Mouse (Mus musculus) T-helper 2 cell (primary cell): Measurements from ENCODE around the gene Nmnat3.

ENCODE experiments used
- in situ Hi-C: fragments of 300-600 bp; cut with MboI, MseI; formaldehyde crosslinking; loops from one replicate; pipeline ENCODE4 v1.15.1; 2025; ENCODE audit warnings: high pct_unique_total_duplicates

Nmnat3 gene

GRCm38 (mm10) chr9:98352332-98352731 is 65.1 kb downstream of the Nmnat3 start:
- in situ Hi-C loops, result loop anchor here (25.0 kb wide), 1 partner anchor 1215 kb away; no protein-coding TSS in a partner anchor

- in situ Hi-C loops, result loop anchor here (25.0 kb wide), 1 partner anchor 1218 kb away; no protein-coding TSS in a partner anchor
Measured at GRCm38 (mm10) chr9:98354919-98355318, 67.7 kb downstream of the Nmnat3 start.

- in situ Hi-C loops, result loop anchor here (25.0 kb wide), 1 partner anchor 1224 kb away; no protein-coding TSS in a partner anchor
Measured at GRCm38 (mm10) chr9:98361047-98361446, 73.8 kb downstream of the Nmnat3 start.

- in situ Hi-C loops, result loop anchor here (25.0 kb wide), 1 partner anchor 1229 kb away; no protein-coding TSS in a partner anchor
Measured at GRCm38 (mm10) chr9:98366075-98366474, 78.8 kb downstream of the Nmnat3 start.

GRCm38 (mm10) chr9:98367333-98367962 is 80.2 kb downstream of the Nmnat3 start:
- in situ Hi-C loops, result loop anchor here (25.0 kb wide), 1 partner anchor 1230 kb away; no protein-coding TSS in a partner anchor

GRCm38 (mm10) chr9:98369707-98370106 is 82.5 kb downstream of the Nmnat3 start:
- in situ Hi-C loops, result loop anchor here (25.0 kb wide), 1 partner anchor 1232 kb away; no protein-coding TSS in a partner anchor

- in situ Hi-C loops, result loop anchor here (25.0 kb wide), 1 partner anchor 1236 kb away; no protein-coding TSS in a partner anchor
Measured at GRCm38 (mm10) chr9:98373358-98373757, 86.1 kb downstream of the Nmnat3 start.

GRCm38 (mm10) chr9:98374897-98375296 is 87.7 kb downstream of the Nmnat3 start:
- in situ Hi-C loops, result loop anchor here (25.0 kb wide), 1 partner anchor 1238 kb away; no protein-coding TSS in a partner anchor

GRCm38 (mm10) chr9:98375329-98376170 is 88.3 kb downstream of the Nmnat3 start:
- in situ Hi-C loops, result no loop called here

GRCm38 (mm10) chr9:98379736-98380135 is 92.5 kb downstream of the Nmnat3 start:
- in situ Hi-C loops, result no loop called here

- in situ Hi-C loops, result no loop called here
Measured at GRCm38 (mm10) chr9:98380593-98380992, 93.4 kb downstream of the Nmnat3 start.

- in situ Hi-C loops, result no loop called here
Measured at GRCm38 (mm10) chr9:98387741-98388632, 100.8 kb downstream of the Nmnat3 start.

GRCm38 (mm10) chr9:98388633-98388965 is 101.4 kb downstream of the Nmnat3 start:
- in situ Hi-C loops, result no loop called here

- in situ Hi-C loops, result no loop called here
Measured at GRCm38 (mm10) chr9:98393496-98393895, 106.3 kb downstream of the Nmnat3 start.

- in situ Hi-C loops, result no loop called here
Measured at GRCm38 (mm10) chr9:98397211-98397610, 110.0 kb downstream of the Nmnat3 start.

- in situ Hi-C loops, result no loop called here
Measured at GRCm38 (mm10) chr9:98397866-98398265, 110.6 kb downstream of the Nmnat3 start.

- in situ Hi-C loops, result no loop called here
Measured at GRCm38 (mm10) chr9:98400185-98400894, 113.1 kb downstream of the Nmnat3 start.

- in situ Hi-C loops, result no loop called here
Measured at GRCm38 (mm10) chr9:98401611-98402010, 114.4 kb downstream of the Nmnat3 start.

- in situ Hi-C loops, result no loop called here
Measured at GRCm38 (mm10) chr9:98407771-98408170, 120.5 kb downstream of the Nmnat3 start.

GRCm38 (mm10) chr9:98409137-98409536 is 121.9 kb downstream of the Nmnat3 start:
- in situ Hi-C loops, result no loop called here

GRCm38 (mm10) chr9:98415427-98415826 is 128.2 kb downstream of the Nmnat3 start:
- in situ Hi-C loops, result loop anchor here (10.0 kb wide), 1 partner anchor 119 kb away; no protein-coding TSS in a partner anchor
